Mouse (Mus musculus) MEL (cell line): Measurements from ENCODE around the gene Far2.

Source experiments
- CHD1 ChIP-seq: IDR thresholded peaks from 2 replicates; pipeline ENCODE4 v1.6.1; 2012; ENCODE audit warnings: low read depth, mild to moderate bottlenecking, inconsistent platforms, low read length, improper control_type of control experiment
- CTCF ChIP-seq, 3 experiments: IDR thresholded peaks in 2 of 3; conservative IDR thresholded peaks in 1 of 3; 2 replicates each; pipeline ENCODE4 v1.5.1; 2011 to 2012; ENCODE audit warnings: low read length in 3 of 3, low read depth in 2 of 3, mild to moderate bottlenecking in 2 of 3, improper control_type of control experiment in 1 of 3, inconsistent platforms in 1 of 3, mixed read lengths in 1 of 3, moderate library complexity in 1 of 3; ENCODE audit not compliant: control insufficient read depth in 1 of 3, insufficient read depth in 1 of 3, poor library complexity in 1 of 3, severe bottlenecking in 1 of 3
- POLR2A ChIP-seq, 2 experiments: IDR thresholded peaks; 2 replicates each; pipeline ENCODE4 v1.6.1; 2011 to 2012; ENCODE audit warnings: low read length in 2 of 2, mild to moderate bottlenecking in 2 of 2, control low read depth in 1 of 2, improper control_type of control experiment in 1 of 2, low read depth in 1 of 2, moderate library complexity in 1 of 2; ENCODE audit not compliant: control insufficient read depth in 1 of 2, insufficient read depth in 1 of 2, poor library complexity in 1 of 2

- TF ChIP-seq CTCF (IDR thresholded peaks at IDR 0.05 in 2 of 3, conservative IDR thresholded peaks at IDR 0.05 in 1 of 3; ENCODE audit: control insufficient read depth in 1 of 3, insufficient read depth in 1 of 3, low read depth in 2 of 3, low read length in 3 of 3, poor library complexity in 1 of 3, severe bottlenecking in 1 of 3) (no peak), CHD1 (no peak), POLR2A (IDR thresholded peaks at IDR 0.05; ENCODE audit: control insufficient read depth in 1 of 2, insufficient read depth in 1 of 2, low read depth in 1 of 2, low read length in 2 of 2, poor library complexity in 1 of 2) (no peak)
These were observed 560 bp downstream of the Far2 start for GRCm38 (mm10) chr6:148047650-148047988.
